Mouse (Mus musculus) CD4-positive helper T cell, adult 2 months (primary cell): ENCODE data around the gene Ergic1.

ENCODE experiments used
- DNase-seq: peaks from one replicate; pipeline ENCODE4 v3.0.0-alpha.2; 2012; ENCODE audit warnings: low read depth, missing footprints, low spot score

Gene Ergic1

GRCm38 (mm10) chr17:26699819-26700616, 138.7 kb downstream of the Ergic1 start:
- no peak for DNase-seq

- no peak for DNase-seq
Measured at GRCm38 (mm10) chr17:26701565-26701964, 140.3 kb downstream of the Ergic1 start.

GRCm38 (mm10) chr17:26702621-26703020, 141.3 kb downstream of the Ergic1 start:
- DNase-seq: no peak

- no peak for DNase-seq
Measured at GRCm38 (mm10) chr17:26703671-26704070, 142.4 kb downstream of the Ergic1 start.

- no peak for DNase-seq
Measured at GRCm38 (mm10) chr17:26705463-26706359, 144.4 kb downstream of the Ergic1 start.
